11 mouse cellular contexts compared by ENCODE assay signal in genomic region chr2:129918141-129918790, GRCm38 (mm10).
"Had no signal": no experiment of that assay in that cellular context is flagged by ENCODE, and none has a peak within 500 bp of the region (broad histone marks: within the 10 kb centered on the region; RNA-seq: fewer than 3 reads in every experiment).

No protein-coding gene starts in this region.

- H3K4me2 ChIP-seq: kidney, embryonic 15.5 days; limb, embryonic 15.5 days; liver, embryonic 12.5 days; lung, embryonic 15.5 days; midbrain, embryonic 12.5 days; neural tube, embryonic 12.5 days had no signal

- H3K4me1 ChIP-seq: limb, embryonic 15.5 days; liver, embryonic 12.5 days; lung, embryonic 15.5 days; midbrain, embryonic 12.5 days; neural tube, embryonic 12.5 days had no signal

- H3K27ac ChIP-seq: kidney, embryonic 15.5 days; limb, embryonic 15.5 days; liver, embryonic 12.5 days; lung, embryonic 15.5 days; midbrain, embryonic 12.5 days; neural tube, embryonic 12.5 days had no signal

- H3K9ac ChIP-seq: kidney, embryonic 15.5 days; limb, embryonic 15.5 days; liver, embryonic 12.5 days; lung, embryonic 15.5 days; midbrain, embryonic 12.5 days; neural tube, embryonic 12.5 days had no signal

- H3K4me3 ChIP-seq: kidney, embryonic 15.5 days; limb, embryonic 15.5 days; liver, embryonic 12.5 days; lung, embryonic 15.5 days; midbrain, embryonic 12.5 days; myocyte; neural tube, embryonic 12.5 days had no signal

- DNase-seq: kidney, postnatal 14 days; spleen, adult 18-20 months; thymus, adult 18-20 months; thymus, postnatal 14 days had no signal

- ATAC-seq: liver, embryonic 12.5 days had no signal

- H3K9me3 ChIP-seq: kidney, embryonic 15.5 days; limb, embryonic 15.5 days; liver, embryonic 12.5 days; lung, embryonic 15.5 days; midbrain, embryonic 12.5 days; neural tube, embryonic 12.5 days had no signal

- H3K36me3 ChIP-seq: kidney, embryonic 15.5 days; limb, embryonic 15.5 days; liver, embryonic 12.5 days; lung, embryonic 15.5 days; midbrain, embryonic 12.5 days; neural tube, embryonic 12.5 days had no signal

- H3K27me3 ChIP-seq: kidney, embryonic 15.5 days; limb, embryonic 15.5 days; liver, embryonic 12.5 days; lung, embryonic 15.5 days; neural tube, embryonic 12.5 days had no signal
